Mouse (Mus musculus): ENCODE data around the gene Dpp3. TPM values are rescaled to one million over a fixed set of nuclear protein-coding genes. Genes with fewer than 3 reads are reported as not detected.
"Not testable (repeated sequence)": the region's sequence is repeated elsewhere in the genome, so short reads cannot be mapped to it uniquely, and the experiment has no call there.

Dpp3 gene
- polyA plus RNA-seq, 1 experiment: not detected

- under 1% methylated on average over 52 of the region's 52 CpGs for WGBS
- peak within 1 kb of the TSS; percentile 66 for H3K4me3 ChIP-seq (ENCODE audit: insufficient read depth, low read depth, low read length)
- no peak for TF ChIP-seq CTCF (IDR thresholded peaks at IDR 0.05; ENCODE audit: insufficient read depth, low read depth, low read length)
- TF ChIP-seq POLR2A (IDR thresholded peaks at IDR 0.05; ENCODE audit: insufficient read depth, low read depth, low read length): peak; percentile 67; the same call in 1 of the 2 replicates
- H3K27ac ChIP-seq (ENCODE audit: insufficient read depth, low read depth, low read length): no peak within 1 kb of the TSS
- peaks cover 17% of the 10 kb centered on the region for H3K4me1 ChIP-seq (ENCODE audit: control insufficient read depth, insufficient read depth, low read length)
Observed at GRCm38 (mm10) chr19:4878405-4879323, 49.4 kb downstream of the Dpp3 start, which contains the start of gene Zdhhc24. TSS of gene Zdhhc24 (plus strand) at chr19:4878668.

- Histone ChIP-seq H3K27ac (ENCODE audit: insufficient read depth, low read depth, low read length) (no peak within 1 kb of the TSS), H3K4me1 (ENCODE audit: control insufficient read depth, insufficient read depth, low read length) (peaks cover 17% of the 10 kb centered on the region), H3K4me3 (ENCODE audit: insufficient read depth, low read depth, low read length) (peak within 1 kb of the TSS; percentile 66)
- TF ChIP-seq CTCF (IDR thresholded peaks at IDR 0.05; ENCODE audit: insufficient read depth, low read depth, low read length) (no peak), POLR2A (IDR thresholded peaks at IDR 0.05; ENCODE audit: insufficient read depth, low read depth, low read length) (no peak)
- 6% methylated on average over 17 of the region's 17 CpGs for WGBS
Observed at GRCm38 (mm10) chr19:4877785-4878184, 50.3 kb downstream of the Dpp3 start, which contains the start of gene Actn3. TSS of gene Actn3 (minus strand) at chr19:4877909.

GRCm38 (mm10) chr19:4876755-4877154 lies 51.3 kb downstream of the Dpp3 start:
- whole genome bisulfite sequencing: 72% methylated on average over 3 of the region's 3 CpGs
- H3K4me1 ChIP-seq (ENCODE audit: control insufficient read depth, insufficient read depth, low read length): peaks cover 17% of the 10 kb centered on the region
- TF ChIP-seq POLR2A (IDR thresholded peaks at IDR 0.05; ENCODE audit: insufficient read depth, low read depth, low read length): no peak
- TF ChIP-seq CTCF (IDR thresholded peaks at IDR 0.05; ENCODE audit: insufficient read depth, low read depth, low read length): no peak
- H3K4me3 ChIP-seq (ENCODE audit: insufficient read depth, low read depth, low read length): no peak overlapping the region
- H3K27ac ChIP-seq (ENCODE audit: insufficient read depth, low read depth, low read length): no peak overlapping the region

- WGBS: 67% methylated on average over 4 of the region's 4 CpGs
- H3K27ac ChIP-seq (ENCODE audit: insufficient read depth, low read depth, low read length): no peak overlapping the region
- no peak overlapping the region for H3K4me3 ChIP-seq (ENCODE audit: insufficient read depth, low read depth, low read length)
- H3K4me1 ChIP-seq (ENCODE audit: control insufficient read depth, insufficient read depth, low read length): peaks cover 17% of the 10 kb centered on the region
- TF ChIP-seq POLR2A (IDR thresholded peaks at IDR 0.05; ENCODE audit: insufficient read depth, low read depth, low read length): no peak
- no peak for TF ChIP-seq CTCF (IDR thresholded peaks at IDR 0.05; ENCODE audit: insufficient read depth, low read depth, low read length)
Observed at GRCm38 (mm10) chr19:4876241-4876640, 51.8 kb downstream of the Dpp3 start.

GRCm38 (mm10) chr19:4874613-4875012 lies 53.5 kb downstream of the Dpp3 start:
- not testable (repeated sequence) for H3K4me3 ChIP-seq (ENCODE audit: insufficient read depth, low read depth, low read length); H3K27ac ChIP-seq (ENCODE audit: insufficient read depth, low read depth, low read length)
- WGBS: 83% methylated on average over 1 of the region's 1 CpGs
- peaks cover 10% of the 10 kb centered on the region for H3K4me1 ChIP-seq (ENCODE audit: control insufficient read depth, insufficient read depth, low read length)

- 7% methylated on average over 17 of the region's 17 CpGs for WGBS
- Histone ChIP-seq H3K4me1 (ENCODE audit: control insufficient read depth, insufficient read depth, low read length) (peaks cover 6% of the 10 kb centered on the region), H3K27ac (ENCODE audit: insufficient read depth, low read depth, low read length) (no peak overlapping the region), H3K4me3 (ENCODE audit: insufficient read depth, low read depth, low read length) (no peak overlapping the region)
- TF ChIP-seq CTCF (IDR thresholded peaks at IDR 0.05; ENCODE audit: insufficient read depth, low read depth, low read length) (no peak), POLR2A (IDR thresholded peaks at IDR 0.05; ENCODE audit: insufficient read depth, low read depth, low read length) (no peak)
Observed at GRCm38 (mm10) chr19:4865147-4865546, 62.9 kb downstream of the Dpp3 start.

- H3K4me3 ChIP-seq (ENCODE audit: insufficient read depth, low read depth, low read length): no peak overlapping the region
- TF ChIP-seq POLR2A (IDR thresholded peaks at IDR 0.05; ENCODE audit: insufficient read depth, low read depth, low read length) (no peak), CTCF (IDR thresholded peaks at IDR 0.05; ENCODE audit: insufficient read depth, low read depth, low read length) (no peak)
- no peak overlapping the region for H3K27ac ChIP-seq (ENCODE audit: insufficient read depth, low read depth, low read length)
- 78% methylated on average over 6 of the region's 6 CpGs for WGBS
- H3K4me1 ChIP-seq (ENCODE audit: control insufficient read depth, insufficient read depth, low read length): peaks cover 12% of the 10 kb centered on the region
Observed at GRCm38 (mm10) chr19:4863048-4863447, 65.0 kb downstream of the Dpp3 start.

GRCm38 (mm10) chr19:4859081-4859480 lies 69.0 kb downstream of the Dpp3 start:
- Histone ChIP-seq H3K27ac (ENCODE audit: insufficient read depth, low read depth, low read length) (no peak overlapping the region), H3K4me3 (ENCODE audit: insufficient read depth, low read depth, low read length) (no peak overlapping the region), H3K4me1 (ENCODE audit: control insufficient read depth, insufficient read depth, low read length) (peaks cover 17% of the 10 kb centered on the region)
- TF ChIP-seq CTCF (IDR thresholded peaks at IDR 0.05; ENCODE audit: insufficient read depth, low read depth, low read length) (no peak), POLR2A (IDR thresholded peaks at IDR 0.05; ENCODE audit: insufficient read depth, low read depth, low read length) (no peak)
- 63% methylated on average over 6 of the region's 6 CpGs for WGBS

Other genes with a start within 250 kb of the Dpp3 start
- not detected in 2 replicates for gene Gm960, start 229.6 kb downstream of the Dpp3 start, polyA plus RNA-seq (2012; ENCODE audit: insufficient read depth, insufficient read length, low replicate concordance, missing spikeins)
- 60.8 TPM in 1 of 2 replicates, not detected in the other for gene Sptbn2, start 217.1 kb downstream of the Dpp3 start, polyA plus RNA-seq (2012; ENCODE audit: insufficient read depth, insufficient read length, low replicate concordance, missing spikeins)
- not detected in 2 replicates for gene Rbm4b, start 171.8 kb downstream of the Dpp3 start, polyA plus RNA-seq (2012; ENCODE audit: insufficient read depth, insufficient read length, low replicate concordance, missing spikeins)
- gene Rbm4, start 134.4 kb downstream of the Dpp3 start, polyA plus RNA-seq (2012; ENCODE audit: insufficient read depth, insufficient read length, low replicate concordance, missing spikeins): 103 TPM in 1 of 2 replicates, not detected in the other
- not detected in 2 replicates for gene Gm21992, start 116.7 kb downstream of the Dpp3 start, polyA plus RNA-seq (2012; ENCODE audit: insufficient read depth, insufficient read length, low replicate concordance, missing spikeins)
- gene Rbm14, start 116.7 kb downstream of the Dpp3 start, polyA plus RNA-seq (2012; ENCODE audit: insufficient read depth, insufficient read length, low replicate concordance, missing spikeins): not detected in 2 replicates
- gene Ccs, start 89.0 kb downstream of the Dpp3 start, polyA plus RNA-seq (2012; ENCODE audit: insufficient read depth, insufficient read length, low replicate concordance, missing spikeins): not detected in 2 replicates
- gene Ccdc87, start 88.9 kb downstream of the Dpp3 start, polyA plus RNA-seq (2012; ENCODE audit: insufficient read depth, insufficient read length, low replicate concordance, missing spikeins): not detected in 2 replicates
- not detected in 2 replicates for gene Ctsf, start 73.2 kb downstream of the Dpp3 start, polyA plus RNA-seq (2012; ENCODE audit: insufficient read depth, insufficient read length, low replicate concordance, missing spikeins)
- gene Actn3, start 50.4 kb downstream of the Dpp3 start, polyA plus RNA-seq (2012; ENCODE audit: insufficient read depth, insufficient read length, low replicate concordance, missing spikeins): not detected in 2 replicates
- gene Zdhhc24, start 49.6 kb downstream of the Dpp3 start, polyA plus RNA-seq (2012; ENCODE audit: insufficient read depth, insufficient read length, low replicate concordance, missing spikeins): not detected in 2 replicates
- gene Bbs1, start 21.7 kb downstream of the Dpp3 start, polyA plus RNA-seq (2012; ENCODE audit: insufficient read depth, insufficient read length, low replicate concordance, missing spikeins): not detected in 2 replicates
- gene Peli3, start 14.8 kb upstream of the Dpp3 start, polyA plus RNA-seq (2012; ENCODE audit: insufficient read depth, insufficient read length, low replicate concordance, missing spikeins): not detected in 2 replicates
- not detected in 2 replicates for gene Mrpl11, start 33.9 kb upstream of the Dpp3 start, polyA plus RNA-seq (2012; ENCODE audit: insufficient read depth, insufficient read length, low replicate concordance, missing spikeins)
- not detected in 2 replicates for gene Npas4, start 62.0 kb upstream of the Dpp3 start, polyA plus RNA-seq (2012; ENCODE audit: insufficient read depth, insufficient read length, low replicate concordance, missing spikeins)
- not detected in 2 replicates for gene Slc29a2, start 95.6 kb upstream of the Dpp3 start, polyA plus RNA-seq (2012; ENCODE audit: insufficient read depth, insufficient read length, low replicate concordance, missing spikeins)
- not detected in 2 replicates for gene B4gat1, start 110.5 kb upstream of the Dpp3 start, polyA plus RNA-seq (2012; ENCODE audit: insufficient read depth, insufficient read length, low replicate concordance, missing spikeins)
- not detected in 2 replicates for gene AC124502.3, start 110.6 kb upstream of the Dpp3 start, polyA plus RNA-seq (2012; ENCODE audit: insufficient read depth, insufficient read length, low replicate concordance, missing spikeins)
- gene Brms1, start 113.1 kb upstream of the Dpp3 start, polyA plus RNA-seq (2012; ENCODE audit: insufficient read depth, insufficient read length, low replicate concordance, missing spikeins): not detected in 2 replicates
- gene Rin1, start 122.2 kb upstream of the Dpp3 start, polyA plus RNA-seq (2012; ENCODE audit: insufficient read depth, insufficient read length, low replicate concordance, missing spikeins): not detected in 2 replicates
- not detected in 2 replicates for gene Cd248, start 139.8 kb upstream of the Dpp3 start, polyA plus RNA-seq (2012; ENCODE audit: insufficient read depth, insufficient read length, low replicate concordance, missing spikeins)
- gene Tmem151a, start 157.2 kb upstream of the Dpp3 start, polyA plus RNA-seq (2012; ENCODE audit: insufficient read depth, insufficient read length, low replicate concordance, missing spikeins): not detected in 2 replicates
- gene Yif1a, start 160.3 kb upstream of the Dpp3 start, polyA plus RNA-seq (2012; ENCODE audit: insufficient read depth, insufficient read length, low replicate concordance, missing spikeins): not detected in 2 replicates
- not detected in 2 replicates for gene Cnih2, start 170.2 kb upstream of the Dpp3 start, polyA plus RNA-seq (2012; ENCODE audit: insufficient read depth, insufficient read length, low replicate concordance, missing spikeins)
- not detected in 2 replicates for gene Rab1b, start 178.8 kb upstream of the Dpp3 start, polyA plus RNA-seq (2012; ENCODE audit: insufficient read depth, insufficient read length, low replicate concordance, missing spikeins)
- gene Klc2, start 190.3 kb upstream of the Dpp3 start, polyA plus RNA-seq (2012; ENCODE audit: insufficient read depth, insufficient read length, low replicate concordance, missing spikeins): not detected in 2 replicates

Measured in olfactory bulb, adult 2 months (tissue).